Mouse (Mus musculus) gastrocnemius, adult 8-10 months (tissue): Measurements from ENCODE around the gene Tex45. TPM values are rescaled to one million over a fixed set of nuclear protein-coding genes. Genes with fewer than 3 reads are reported as not detected.

Experiments used
- DNase-seq, 2 experiments: peaks; one replicate each; pipeline ENCODE4 v3.0.0; 2022; ENCODE audit warnings: low spot score in 2 of 2
- total RNA-seq, 4 experiments: library from RNA; stranded (reverse); gene quantifications; 2 replicates each; pipeline ENCODE4 v1.2.4; 2022

Tex45 gene
- not detected for total RNA-seq

DNA sequence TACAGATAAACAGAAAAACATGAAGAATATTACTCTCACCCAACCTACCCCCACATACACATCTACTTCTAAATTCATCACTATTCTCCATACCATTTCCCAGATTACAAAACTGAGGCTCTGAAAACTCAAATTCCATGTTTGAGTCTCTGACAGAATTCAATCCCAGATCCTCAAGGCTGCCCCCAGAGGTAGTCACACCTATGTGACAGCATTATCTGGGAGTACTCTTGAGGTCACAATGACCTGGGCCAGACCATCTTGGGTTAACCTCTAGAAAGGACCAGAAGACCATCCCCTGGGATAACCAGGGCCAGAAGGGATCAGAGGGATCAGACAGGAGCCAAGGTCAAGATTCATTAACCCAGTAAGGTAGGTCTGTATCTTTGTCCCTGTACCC, at the start of gene Tex45:
Gene Tex45 (plus strand): TSS at position 301 of the 400 bp plus-strand sequence.
- DNase-seq = no peak

DNA sequence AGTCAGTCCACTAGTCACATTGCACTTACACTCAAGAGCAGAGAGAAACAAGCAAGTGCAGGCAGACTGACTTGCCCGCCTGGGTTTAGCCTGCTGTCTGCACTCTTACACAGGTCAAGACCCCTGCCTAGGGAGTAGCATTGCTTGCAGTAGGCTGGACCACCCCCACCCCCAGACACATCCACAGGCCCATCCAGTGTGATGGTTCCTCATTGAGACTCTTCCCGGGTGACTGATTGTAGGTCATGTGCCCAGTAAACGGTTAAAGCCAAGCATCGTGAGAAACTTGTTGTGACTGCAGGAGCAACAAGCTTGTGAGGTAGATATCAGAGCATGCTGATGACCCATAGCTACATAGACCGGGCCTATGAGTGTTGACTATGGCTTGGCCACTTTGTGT, 49.2 kb upstream of the Tex45 start:
- no peak for DNase-seq

DNA sequence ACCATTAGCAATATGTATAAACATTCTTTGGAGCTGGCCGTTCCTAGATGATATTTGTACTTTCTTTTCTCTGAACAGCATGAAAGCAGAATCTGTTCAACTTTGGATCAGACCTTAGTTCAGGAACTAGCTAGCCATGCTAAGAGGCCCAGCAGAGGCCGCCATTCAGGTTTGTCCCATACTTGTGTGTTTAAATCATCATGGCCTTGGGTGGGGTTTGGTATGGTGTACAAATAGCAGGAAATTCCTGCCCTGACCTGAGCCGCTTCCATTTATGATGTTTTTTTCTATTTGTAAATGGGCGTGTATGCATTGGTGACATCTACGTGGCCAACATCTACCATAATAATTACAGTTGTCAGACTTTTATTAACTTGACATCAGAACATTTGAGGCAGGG, 45.4 kb upstream of the Tex45 start:
- no peak for DNase-seq

DNA sequence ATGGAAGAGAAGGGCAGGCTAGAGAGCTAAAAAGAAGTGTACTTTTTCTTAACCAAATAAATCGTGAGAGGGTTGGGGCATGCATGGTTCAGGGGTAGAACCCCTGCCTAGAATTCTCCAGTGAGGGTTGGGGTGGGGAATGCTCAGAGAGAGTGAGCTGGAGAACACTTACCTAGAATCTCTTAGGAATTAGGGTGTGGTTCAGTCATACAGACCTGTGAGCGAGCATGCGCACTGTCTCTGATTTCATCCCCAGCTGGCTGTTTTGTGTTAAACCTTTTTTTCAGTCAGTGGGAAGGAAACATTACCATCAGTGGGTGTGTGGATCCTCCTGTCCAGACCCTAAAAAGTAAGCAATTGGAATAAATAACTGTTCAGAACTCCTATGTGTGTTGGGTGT, 44.5 kb upstream of the Tex45 start:
- DNase-seq = no peak

DNA sequence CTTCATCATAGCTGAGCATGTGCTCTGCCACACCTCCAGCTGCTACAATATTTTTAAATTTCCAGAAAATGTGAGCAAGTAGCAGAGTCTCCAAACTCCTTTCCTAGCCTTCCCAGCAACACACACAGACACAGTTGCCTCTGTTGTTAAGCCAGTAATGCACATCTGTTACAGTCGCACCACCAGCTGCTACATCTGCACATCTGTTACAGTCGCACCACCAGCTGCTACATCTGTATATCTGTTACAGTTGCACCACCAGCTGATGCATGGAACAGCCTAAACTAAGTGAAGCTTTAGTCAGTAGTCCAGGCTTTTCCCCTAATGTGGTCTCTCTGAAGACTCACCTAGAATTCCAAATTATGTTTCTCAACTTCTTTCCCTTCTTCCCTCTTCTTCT, 42.2 kb upstream of the Tex45 start:
- no peak for DNase-seq

DNA sequence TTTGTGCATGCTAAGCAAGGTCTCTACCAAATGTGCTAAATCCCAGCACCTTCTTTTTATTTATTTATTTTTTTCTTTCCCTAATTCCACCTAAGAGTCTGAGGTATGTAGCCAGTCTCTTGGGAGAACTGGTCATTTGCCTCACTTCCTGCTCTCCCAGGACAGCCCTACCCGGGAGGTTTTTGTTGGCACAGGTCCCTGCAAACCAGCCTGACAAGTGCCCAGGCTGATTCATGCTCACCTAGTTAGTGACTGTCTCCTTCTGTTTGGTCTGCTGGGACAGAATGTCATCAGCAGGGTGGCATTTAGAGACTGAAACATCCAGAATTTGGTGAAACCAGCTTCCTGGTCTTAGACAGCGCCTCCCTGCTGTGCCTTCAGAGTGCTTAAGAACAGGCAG, 40.7 kb upstream of the Tex45 start:
- DNase-seq = no peak

DNA sequence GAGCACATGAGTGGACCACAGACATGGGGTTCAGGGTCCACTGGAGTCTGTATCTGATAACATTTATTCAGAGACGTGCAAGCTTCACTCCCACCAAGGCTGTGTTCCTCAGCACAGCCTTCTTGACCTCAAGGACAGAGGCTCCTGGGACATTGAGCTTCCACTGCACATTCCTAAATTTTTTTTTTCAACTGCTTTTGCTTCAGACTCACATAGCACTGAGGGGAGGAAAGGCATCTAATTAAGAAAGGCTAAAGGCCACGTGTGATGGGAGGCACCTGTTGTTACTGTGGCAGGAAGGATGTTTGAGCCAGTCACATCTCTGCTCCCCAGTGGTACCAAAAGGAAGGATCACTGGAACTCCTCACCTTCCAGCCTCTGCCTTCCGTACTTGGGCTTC, 39.5 kb upstream of the Tex45 start:
- no peak for DNase-seq

DNA sequence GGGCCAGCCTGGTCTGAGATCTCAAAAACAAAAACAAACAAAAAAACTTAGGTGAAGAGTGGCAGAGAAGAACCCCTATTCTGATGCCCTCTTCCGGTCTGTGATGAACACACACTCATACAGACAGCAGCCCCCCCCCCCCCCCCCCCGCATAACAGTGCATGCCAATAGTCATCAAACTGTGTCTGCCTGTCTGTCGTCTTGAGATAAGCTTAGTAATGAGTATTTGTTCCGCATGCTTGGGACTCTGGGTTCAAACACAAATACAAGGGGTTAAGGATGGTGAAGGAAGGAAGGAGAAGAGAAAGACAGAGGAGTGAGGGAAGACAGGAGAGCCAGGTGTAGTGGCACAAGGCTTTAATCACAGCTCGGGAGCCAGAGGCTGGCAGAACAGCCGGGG, 34.2 kb upstream of the Tex45 start:
- no peak for DNase-seq

DNA sequence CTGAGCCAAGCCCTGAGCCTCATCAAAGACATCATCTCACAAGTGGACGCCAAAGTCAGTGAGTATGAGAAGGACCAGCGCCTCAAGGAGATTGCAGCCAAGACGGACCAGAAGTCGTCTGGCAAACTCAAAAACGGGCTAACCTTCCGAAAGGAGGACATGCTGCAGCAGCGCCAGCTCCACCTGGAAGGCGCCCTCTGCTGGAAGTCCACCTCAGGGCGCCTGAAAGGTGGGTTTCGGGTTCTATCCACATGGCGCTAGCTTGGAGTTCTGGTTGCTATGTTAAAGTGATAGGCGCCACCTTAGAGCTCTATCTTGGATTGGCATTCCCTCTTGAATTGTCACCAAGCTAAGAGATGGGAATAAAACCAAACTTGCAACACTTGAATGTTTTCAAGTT, 31.2 kb upstream of the Tex45 start:
- DNase-seq = no peak

DNA sequence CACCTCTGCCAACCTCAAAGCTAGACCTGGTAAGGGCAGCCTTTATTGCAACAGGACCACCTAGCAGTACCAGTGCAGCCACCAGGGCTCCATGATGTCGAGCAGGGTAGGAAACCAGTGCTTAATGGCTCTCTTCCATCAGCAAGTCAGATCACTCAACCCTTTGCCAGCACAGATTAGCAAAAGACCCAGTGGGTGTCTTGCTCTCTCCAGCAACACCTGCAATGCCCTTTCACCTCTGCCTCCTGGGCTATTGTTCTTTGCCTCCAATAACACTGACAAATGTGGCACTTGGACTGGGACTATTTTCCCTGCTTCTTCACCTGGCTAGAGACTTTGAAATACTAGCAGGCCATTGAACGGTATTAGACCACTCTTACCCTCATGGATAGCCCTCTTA, 21.4 kb upstream of the Tex45 start:
- no peak for DNase-seq

DNA sequence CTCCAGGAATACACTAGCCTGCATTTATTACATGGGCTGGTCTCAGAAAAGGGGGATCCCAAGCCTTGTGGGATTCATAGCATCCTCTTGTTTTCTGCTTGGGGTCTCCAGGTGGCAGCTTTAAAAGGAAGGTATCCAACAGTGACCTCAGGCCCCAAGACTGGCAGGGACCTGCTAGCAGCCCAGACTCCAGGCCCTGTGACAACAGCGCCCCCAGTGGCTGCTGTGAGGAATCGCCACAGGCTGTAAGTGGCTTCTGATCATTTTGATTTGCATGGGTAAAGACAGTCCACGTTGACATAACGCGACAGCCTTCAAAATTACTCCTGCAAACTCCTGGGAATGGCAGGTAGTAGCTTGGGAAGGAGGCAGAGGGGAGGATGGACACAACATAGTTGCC, 20.0 kb upstream of the Tex45 start:
- DNase-seq = no peak

DNA sequence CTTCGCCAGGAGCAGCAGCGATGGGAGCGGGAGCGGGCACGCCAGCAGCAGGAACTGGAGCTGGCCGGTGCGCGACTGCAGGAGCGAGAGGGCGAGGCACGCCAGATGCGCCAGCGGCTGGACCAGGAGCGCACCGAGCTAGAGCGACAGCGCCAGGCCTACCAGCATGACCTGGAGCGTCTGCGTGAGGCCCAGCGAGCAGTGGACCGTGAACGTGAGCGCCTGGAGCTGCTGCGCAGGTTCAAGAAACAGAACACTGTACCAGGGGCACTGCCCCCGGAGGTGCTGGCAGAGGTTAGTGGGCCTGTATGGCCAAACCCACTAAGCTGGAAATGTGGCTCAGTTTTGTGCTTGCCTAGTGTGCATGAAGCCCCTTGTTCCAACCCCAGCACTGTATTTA, 18.7 kb upstream of the Tex45 start:
- DNase-seq = no peak

DNA sequence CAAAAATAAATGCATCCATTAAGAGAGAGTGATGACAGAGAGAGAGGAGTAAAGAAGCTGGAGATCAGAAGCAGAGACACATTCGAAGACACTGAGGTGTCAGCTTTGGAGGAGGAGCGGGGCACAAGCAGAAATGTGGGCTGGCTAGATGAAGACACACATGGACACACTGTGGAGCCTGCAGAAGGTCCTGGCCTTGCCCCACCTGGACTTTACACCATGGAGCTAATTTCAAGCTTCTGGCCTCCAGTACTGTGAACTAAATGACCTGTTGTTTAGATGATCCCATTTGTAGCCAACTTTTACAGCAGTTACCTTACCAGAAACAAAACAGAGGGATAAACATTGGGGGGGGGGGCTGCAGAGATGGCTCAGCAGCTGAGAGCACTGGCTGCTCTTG, 7.4 kb upstream of the Tex45 start:
- DNase-seq = no peak

DNA sequence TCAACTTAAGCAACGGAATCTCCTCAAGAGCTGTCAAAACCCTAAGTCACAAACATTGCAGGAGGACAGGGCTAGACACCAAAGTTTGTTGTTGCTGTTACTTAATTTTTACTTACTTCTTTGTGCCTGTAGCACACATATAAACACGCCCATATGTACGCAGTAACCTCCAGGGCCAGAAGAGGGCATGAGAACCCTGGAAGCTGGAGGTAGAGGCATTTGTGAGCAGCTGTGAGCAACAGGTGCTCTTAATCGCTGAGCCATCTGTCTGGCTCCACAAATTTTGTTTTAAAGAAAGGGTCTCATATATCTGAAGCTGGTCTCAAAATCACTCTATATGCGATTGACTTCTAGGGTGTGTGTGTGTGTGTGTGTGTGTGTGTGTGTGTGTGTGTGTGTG, 6.4 kb upstream of the Tex45 start:
- DNase-seq = no peak

DNA sequence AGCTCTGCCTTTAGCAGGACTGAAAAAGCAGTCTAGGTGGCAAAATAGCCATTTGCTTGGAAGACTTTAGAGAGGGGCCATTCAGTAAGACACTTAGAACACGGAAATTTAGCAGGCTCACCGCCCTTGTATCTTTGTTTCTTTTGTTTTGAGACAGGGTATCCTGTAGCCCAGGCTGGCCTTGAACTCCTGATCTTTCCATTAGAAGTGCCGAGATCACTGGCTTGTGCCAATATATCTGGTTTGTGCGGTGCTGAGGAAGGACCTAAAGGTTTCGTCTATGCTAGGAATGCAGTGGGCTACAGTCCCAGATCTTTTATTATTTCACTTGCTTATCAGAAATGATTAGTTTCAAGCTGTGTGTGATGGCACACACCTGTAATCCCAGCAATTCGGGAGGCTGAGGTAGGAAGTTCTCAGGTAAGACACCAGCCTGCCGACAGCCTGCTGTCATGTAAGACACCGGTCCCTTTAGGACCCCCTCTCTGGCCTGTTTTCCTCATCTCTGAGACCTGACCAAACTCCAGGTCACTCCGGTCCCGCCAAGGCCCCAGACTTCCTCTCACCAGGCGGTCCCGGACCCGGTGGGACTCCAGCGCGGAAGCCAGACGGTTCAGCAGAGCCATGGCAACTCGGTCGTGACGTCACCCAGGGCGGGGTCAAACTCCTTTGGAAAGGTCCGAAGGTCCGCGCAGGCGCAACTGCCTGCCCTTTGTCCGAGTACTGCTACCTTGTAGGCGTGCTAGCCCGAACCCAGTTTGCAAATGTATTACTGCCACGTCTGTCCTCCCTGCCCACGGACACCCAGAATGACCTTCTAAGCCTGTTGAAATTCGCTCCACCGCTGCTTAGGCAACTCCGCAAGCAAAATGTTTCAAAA, 3.4 kb upstream of the Tex45 start, which contains the start of gene Pex11g:
Gene Pex11g (minus strand): TSS at position 675 of the 880 bp plus-strand sequence.
- peak; percentile 95 to 96 for DNase-seq

DNA sequence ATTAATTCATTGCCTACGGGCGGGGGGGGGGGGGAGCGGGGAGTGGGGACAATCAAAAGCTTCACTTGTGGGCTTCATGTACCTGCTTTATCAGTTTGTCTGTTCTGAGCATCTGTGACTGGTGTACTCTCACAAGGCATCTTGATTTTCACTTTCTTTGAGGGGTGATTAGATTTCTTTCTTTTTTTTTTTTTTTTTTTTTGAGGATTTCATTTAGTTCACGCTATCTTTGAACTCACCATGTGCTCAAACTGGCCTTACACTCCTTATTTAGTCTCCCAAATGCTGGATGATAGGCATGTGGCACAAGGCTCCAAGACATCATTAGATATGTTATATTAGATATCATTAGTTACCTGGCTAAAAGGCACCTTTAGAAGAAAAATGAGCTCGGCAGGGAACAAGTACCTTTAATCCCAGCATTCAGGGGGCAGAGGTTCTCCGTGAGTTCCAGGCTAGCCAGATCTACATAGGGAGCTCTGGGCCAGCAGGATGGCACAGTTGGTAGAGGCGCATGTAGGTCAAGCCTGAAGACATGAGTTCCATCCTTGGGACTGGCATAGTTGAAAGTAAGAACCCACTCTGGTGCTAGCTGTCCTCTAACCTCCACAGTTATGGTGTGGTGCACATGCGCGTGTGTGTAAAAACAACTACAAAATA, 2.6 kb upstream of the Tex45 start:
- DNase-seq = no peak

DNA sequence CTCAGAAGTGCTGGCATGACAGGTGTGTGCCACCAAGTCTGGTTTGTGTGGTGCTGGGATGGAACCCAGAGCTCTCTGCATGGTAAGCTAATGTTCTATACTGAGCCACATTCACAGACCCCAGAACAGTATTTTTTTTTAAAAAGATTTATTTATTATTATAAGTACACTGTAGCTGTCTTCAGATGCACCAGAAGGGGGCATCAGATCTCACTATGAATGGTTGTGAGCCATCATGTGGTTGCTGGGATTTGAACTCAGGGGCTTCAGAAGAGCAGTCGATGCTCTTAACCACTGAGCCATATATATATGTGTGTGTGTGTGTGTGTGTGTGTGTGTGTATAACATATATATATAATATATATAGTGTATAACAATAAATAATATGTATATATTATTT, 1.8 kb upstream of the Tex45 start:
- no peak for DNase-seq

DNA sequence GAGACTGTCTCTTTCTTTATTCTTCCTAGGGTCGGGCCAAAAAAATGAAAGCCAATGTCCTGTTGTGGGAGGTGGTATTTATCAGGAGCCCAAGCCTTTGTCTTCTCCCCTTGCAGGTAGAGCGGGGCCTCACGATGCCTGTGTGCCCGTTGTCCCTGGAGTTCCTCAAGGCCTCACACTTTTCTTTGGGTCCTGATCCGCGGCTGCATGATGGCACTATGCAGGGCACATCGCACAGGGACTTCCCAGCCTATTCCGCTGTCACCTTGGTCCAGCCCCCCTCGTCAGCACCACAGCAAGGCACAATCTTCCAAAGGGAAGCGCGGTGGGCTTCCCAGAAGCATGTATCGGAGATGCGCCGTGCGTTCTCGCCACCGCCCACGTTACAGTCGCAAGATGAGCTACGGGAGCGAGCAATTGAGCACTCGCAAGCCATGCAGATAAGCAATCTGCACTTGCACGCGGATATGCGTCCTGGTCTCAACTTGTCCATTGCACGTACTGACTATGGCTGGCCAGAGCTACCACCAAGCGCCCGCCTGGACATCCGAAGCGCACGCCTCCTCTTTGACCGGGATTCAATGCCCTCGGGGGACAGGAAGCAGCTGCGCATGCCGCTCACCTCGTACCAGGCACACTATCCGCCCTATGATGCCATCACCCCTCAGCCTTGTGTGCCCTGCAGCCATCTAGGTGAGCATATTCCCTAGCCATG, 5.2 kb downstream of the Tex45 start:
- no peak for DNase-seq

DNA sequence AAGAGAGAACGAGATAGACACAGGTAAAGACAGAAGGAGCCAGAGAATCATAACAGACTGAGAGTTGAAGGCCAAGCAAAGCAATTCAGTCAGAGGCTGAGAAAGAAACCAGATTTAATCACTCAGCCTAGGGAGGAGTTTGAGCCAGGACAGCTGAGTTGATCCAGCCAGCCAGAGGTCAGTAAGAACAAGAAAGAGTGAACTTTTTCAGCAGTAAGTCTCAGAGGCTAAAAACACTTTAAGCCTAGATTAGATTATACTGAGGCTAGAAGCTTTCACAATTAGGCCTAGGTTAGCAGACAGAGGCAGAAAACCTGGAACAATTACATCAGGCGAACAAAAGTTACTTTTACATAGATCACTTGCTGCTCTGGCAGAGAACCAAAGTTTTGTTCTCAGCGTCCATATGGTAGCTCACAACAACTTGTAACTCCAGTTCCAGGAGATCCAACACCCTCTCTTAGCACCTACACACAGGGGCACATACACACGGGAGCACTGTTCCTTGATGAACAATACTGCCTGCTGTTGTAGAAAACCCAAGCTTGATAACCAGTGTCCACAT, 9.6 kb downstream of the Tex45 start:
- no peak for DNase-seq

DNA sequence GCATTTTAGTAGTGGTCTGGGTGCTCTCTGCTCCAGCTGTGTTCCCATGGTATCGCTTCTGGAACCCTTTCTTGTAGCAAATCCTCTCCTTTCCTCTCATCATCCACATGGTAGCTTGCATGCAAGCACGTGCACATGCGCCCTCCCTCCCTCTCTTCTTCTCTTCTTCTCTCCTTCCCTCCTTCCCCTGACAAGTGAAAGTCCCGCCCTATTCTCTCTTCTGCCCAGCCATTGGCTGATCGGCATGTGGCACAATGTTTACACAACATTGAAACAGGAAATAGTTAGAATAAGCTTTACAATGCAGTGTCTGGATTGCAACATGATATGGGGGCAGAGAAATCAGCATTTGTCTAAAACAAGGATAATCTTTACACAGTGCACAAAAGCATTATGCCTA, 10.9 kb downstream of the Tex45 start:
- no peak for DNase-seq

DNA sequence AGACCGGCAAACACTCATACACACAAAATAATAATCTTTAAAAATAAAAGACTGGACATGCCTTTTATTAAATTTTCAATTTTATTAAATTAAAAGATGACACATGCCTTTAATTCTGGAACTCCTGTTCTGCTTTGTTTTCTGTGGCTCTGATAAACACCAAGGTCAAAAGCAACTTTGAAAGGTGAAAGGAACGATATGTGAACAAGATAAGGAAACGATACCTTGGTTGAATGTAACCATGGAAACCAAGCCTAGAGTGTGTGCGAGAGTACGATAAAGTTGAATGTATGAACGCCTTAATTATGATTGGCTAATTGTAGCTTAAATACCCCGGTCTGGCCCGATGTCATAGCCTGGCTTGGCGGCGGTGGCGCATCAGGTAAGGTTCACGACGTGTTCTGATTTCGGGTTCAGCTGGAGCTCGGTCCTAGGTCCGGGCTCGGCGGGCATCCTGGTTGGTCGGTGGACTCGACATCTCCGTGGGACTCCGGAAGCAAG, 11.6 kb downstream of the Tex45 start:
- DNase-seq = no peak

DNA sequence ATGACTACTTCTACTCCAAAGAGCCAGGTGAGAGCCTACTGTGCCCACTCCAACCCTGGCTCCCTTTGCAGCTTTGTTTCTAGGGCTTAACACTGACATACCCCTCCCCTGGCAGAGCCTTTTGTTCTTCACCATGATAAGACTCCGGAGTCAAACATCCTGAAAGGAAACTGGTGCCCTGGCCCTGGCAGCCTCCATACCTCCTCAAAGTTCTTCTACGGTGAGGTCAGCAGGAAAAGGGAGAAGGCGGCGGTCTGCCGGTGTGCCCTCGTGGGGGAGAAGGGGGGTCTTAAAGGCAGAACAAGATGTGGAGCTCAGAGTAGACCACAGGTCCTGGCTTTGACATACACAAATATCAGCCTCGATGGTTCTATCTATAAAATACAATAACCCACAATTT, 12.9 kb downstream of the Tex45 start:
- no peak for DNase-seq
